Comparison of ENCODE assay signal across 9 mouse cellular contexts in the genomic region with DNA sequence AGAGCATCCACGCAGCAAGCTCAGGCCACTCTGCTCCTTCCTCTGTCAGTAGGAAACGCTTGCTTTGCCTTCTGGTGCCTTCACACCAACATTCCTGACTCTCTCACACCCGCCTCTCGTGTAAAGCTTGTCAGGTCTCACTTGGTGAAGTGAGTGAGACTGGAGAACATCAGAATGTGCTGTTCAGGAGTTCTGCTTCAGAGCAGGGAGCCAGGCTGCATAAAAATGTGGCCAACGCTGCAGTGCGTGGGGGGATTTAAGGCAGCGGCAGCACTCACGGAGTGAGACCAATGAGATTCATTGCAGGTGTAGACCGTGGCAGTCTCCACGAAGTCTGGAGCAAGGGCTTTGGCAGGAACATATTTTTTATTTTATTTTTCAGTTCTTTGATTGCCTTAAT.
DNase-seq lines count a peak whose midpoint lies in the region; ATAC-seq lines count a peak whose summit lies in the region.
"Had no signal": no experiment of that assay in that cellular context is flagged by ENCODE, and none has a peak within 500 bp of the region (broad histone marks: within the 10 kb centered on the region; RNA-seq: fewer than 3 reads in every experiment).

No protein-coding gene starts in this region.

- no peak overlapping the region for H3K4me3 ChIP-seq in hindbrain, embryonic 16.5 days (ENCODE audit: low read length)
- H3K4me3 ChIP-seq in hindbrain, embryonic 14.5 days (replicated peaks; ENCODE audit: low read length) = no peak overlapping the region
- H3K4me3 ChIP-seq in embryonic facial prominence, embryonic 13.5 days = no peak overlapping the region
- H3K4me3 ChIP-seq in forebrain, embryonic 16.5 days (replicated peaks; ENCODE audit: low read length) = no peak overlapping the region
- no peak overlapping the region for H3K4me3 ChIP-seq in lung, embryonic 15.5 days
- H3K4me3 ChIP-seq: hindbrain, embryonic 13.5 days had no signal

- ATAC-seq in hindbrain, embryonic 16.5 days = no peak
- no peak for ATAC-seq in hindbrain, embryonic 14.5 days (ENCODE audit: low FRiP score)
- no peak for ATAC-seq in embryonic facial prominence, embryonic 13.5 days (ENCODE audit: insufficient number of reproducible peaks, insufficient read depth, low FRiP score, low TSS enrichment, low read depth)
- no peak for ATAC-seq in forebrain, embryonic 16.5 days
- peak; percentile 81 for ATAC-seq in lung, embryonic 15.5 days (ENCODE audit: borderline replicate concordance, extremely low read depth, low FRiP score, low TSS enrichment)

- no peak for DNase-seq in hindbrain, embryonic 14.5 days (ENCODE audit: low spot score)
- no peak for DNase-seq in testis, postnatal 14 days (ENCODE audit: low spot score)
- DNase-seq in adrenal gland, postnatal 4 days (ENCODE audit: low spot score in 2 of 2) = no peak
- DNase-seq: cerebellum, adult 9-10 months had no signal

- no peak overlapping the region for H3K27ac ChIP-seq in hindbrain, embryonic 16.5 days (ENCODE audit: low read depth, low read length)
- H3K27ac ChIP-seq in hindbrain, embryonic 14.5 days = no peak overlapping the region
- H3K27ac ChIP-seq in embryonic facial prominence, embryonic 13.5 days = peak overlapping the region; percentile 76
- peak overlapping the region; percentile 51; the same call in 1 of the 2 replicates for H3K27ac ChIP-seq in forebrain, embryonic 16.5 days (ENCODE audit: low read length)
- peak overlapping the region; percentile 61 for H3K27ac ChIP-seq in lung, embryonic 15.5 days
- H3K27ac ChIP-seq: hindbrain, embryonic 13.5 days had no signal

- no peaks in the 10 kb centered on the region for H3K36me3 ChIP-seq in hindbrain, embryonic 16.5 days (ENCODE audit: control insufficient read depth, insufficient read depth, low read length)
- no peaks in the 10 kb centered on the region for H3K36me3 ChIP-seq in hindbrain, embryonic 14.5 days (replicated peaks; ENCODE audit: control insufficient read depth, insufficient read depth)
- no peaks in the 10 kb centered on the region for H3K36me3 ChIP-seq in embryonic facial prominence, embryonic 13.5 days
- H3K36me3 ChIP-seq in forebrain, embryonic 16.5 days (ENCODE audit: control insufficient read depth, insufficient read depth) = no peaks in the 10 kb centered on the region
- H3K36me3 ChIP-seq in lung, embryonic 15.5 days = no peaks in the 10 kb centered on the region
- H3K36me3 ChIP-seq: hindbrain, embryonic 13.5 days had no signal

- peak overlapping the region; percentile 15; the same call in 1 of the 2 replicates for H3K4me2 ChIP-seq in hindbrain, embryonic 16.5 days (ENCODE audit: low read length)
- H3K4me2 ChIP-seq in hindbrain, embryonic 14.5 days (replicated peaks) = no peak overlapping the region
- H3K4me2 ChIP-seq in embryonic facial prominence, embryonic 13.5 days = peak overlapping the region; percentile 36
- peak overlapping the region; percentile 18; the same call in 1 of the 2 replicates for H3K4me2 ChIP-seq in forebrain, embryonic 16.5 days (ENCODE audit: low read length)
- peak overlapping the region; percentile 13; the same call in 1 of the 2 replicates for H3K4me2 ChIP-seq in lung, embryonic 15.5 days
- H3K4me2 ChIP-seq: hindbrain, embryonic 13.5 days had no signal

- H3K9ac ChIP-seq in hindbrain, embryonic 16.5 days (ENCODE audit: low read depth, low read length) = peak overlapping the region; percentile 18; the same call in 1 of the 2 replicates
- H3K9ac ChIP-seq in hindbrain, embryonic 14.5 days = no peak overlapping the region
- H3K9ac ChIP-seq in embryonic facial prominence, embryonic 13.5 days = 0 out of 2 replicates have a peak overlapping the region, but pooled peaks have one; percentile 46
- no peak overlapping the region for H3K9ac ChIP-seq in forebrain, embryonic 16.5 days (replicated peaks; ENCODE audit: low read depth, low read length)
- H3K9ac ChIP-seq in lung, embryonic 15.5 days = no peak overlapping the region
- H3K9ac ChIP-seq: hindbrain, embryonic 13.5 days had no signal

- peaks cover 10% of the 10 kb centered on the region for H3K4me1 ChIP-seq in hindbrain, embryonic 16.5 days (ENCODE audit: control insufficient read depth, insufficient read depth, low read depth, low read length)
- H3K4me1 ChIP-seq in hindbrain, embryonic 14.5 days (replicated peaks; ENCODE audit: control insufficient read depth, insufficient read depth, low read length) = peaks cover 30% of the 10 kb centered on the region
- peaks cover 56% of the 10 kb centered on the region for H3K4me1 ChIP-seq in embryonic facial prominence, embryonic 13.5 days
- peaks cover 45% of the 10 kb centered on the region for H3K4me1 ChIP-seq in forebrain, embryonic 16.5 days (replicated peaks; ENCODE audit: control insufficient read depth, insufficient read depth, low read length)
- H3K4me1 ChIP-seq in lung, embryonic 15.5 days = peaks cover 31% of the 10 kb centered on the region

- WGBS in hindbrain, embryonic 16.5 days = 38% methylated on average over 10 of the region's 10 CpGs
- 41% methylated on average over 10 of the region's 10 CpGs for WGBS in hindbrain, embryonic 14.5 days
- 27% methylated on average over 10 of the region's 10 CpGs for WGBS in embryonic facial prominence, embryonic 13.5 days
- 33% methylated on average over 10 of the region's 10 CpGs for WGBS in forebrain, embryonic 16.5 days
- 20% methylated on average over 10 of the region's 10 CpGs for WGBS in lung, embryonic 15.5 days

- no peaks in the 10 kb centered on the region for H3K27me3 ChIP-seq in hindbrain, embryonic 16.5 days (replicated peaks; ENCODE audit: control insufficient read depth, insufficient read depth, low read length)
- H3K27me3 ChIP-seq in hindbrain, embryonic 14.5 days (ENCODE audit: control insufficient read depth, insufficient read depth, low read length) = no peaks in the 10 kb centered on the region
- H3K27me3 ChIP-seq in embryonic facial prominence, embryonic 13.5 days = no peaks in the 10 kb centered on the region
- H3K27me3 ChIP-seq in forebrain, embryonic 16.5 days (replicated peaks; ENCODE audit: control insufficient read depth, insufficient read depth, low read length) = no peaks in the 10 kb centered on the region
- H3K27me3 ChIP-seq in lung, embryonic 15.5 days = no peaks in the 10 kb centered on the region
- H3K27me3 ChIP-seq: hindbrain, embryonic 13.5 days had no signal

- H3K9me3 ChIP-seq in hindbrain, embryonic 16.5 days (ENCODE audit: control insufficient read depth, low read length) = no peaks in the 10 kb centered on the region
- no peaks in the 10 kb centered on the region for H3K9me3 ChIP-seq in hindbrain, embryonic 14.5 days (ENCODE audit: control insufficient read depth, low read length)
- no peaks in the 10 kb centered on the region for H3K9me3 ChIP-seq in embryonic facial prominence, embryonic 13.5 days
- H3K9me3 ChIP-seq in forebrain, embryonic 16.5 days (ENCODE audit: control insufficient read depth, low read length) = no peaks in the 10 kb centered on the region
- H3K9me3 ChIP-seq in lung, embryonic 15.5 days = no peaks in the 10 kb centered on the region
- H3K9me3 ChIP-seq: hindbrain, embryonic 13.5 days had no signal

Comparison
In these comparisons a context has a peak if more than half of its experiments do, and no peak if none do; other contexts are left out.
1. H3K9ac ChIP-seq: peak in hindbrain, embryonic 16.5 days (single experiment) and embryonic facial prominence, embryonic 13.5 days (single experiment); none in hindbrain, embryonic 14.5 days (single experiment), forebrain, embryonic 16.5 days (single experiment) and lung, embryonic 15.5 days (single experiment).
2. H3K27ac ChIP-seq: peak in embryonic facial prominence, embryonic 13.5 days (single experiment), forebrain, embryonic 16.5 days (single experiment) and lung, embryonic 15.5 days (single experiment); none in hindbrain, embryonic 16.5 days (single experiment) and hindbrain, embryonic 14.5 days (single experiment).